Mouse (Mus musculus) frontal cortex, postnatal 25 days (tissue): ENCODE results near the gene Poldip3.

Experiments used
- DNase-seq, 2 experiments: peaks; one replicate each; pipeline ENCODE4 v3.0.0; 2022; ENCODE audit warnings: low spot score in 2 of 2

The Poldip3 gene

GRCm38 (mm10) chr15:83165526-83166315 lies 16.5 kb upstream of the Poldip3 start:
- DNase-seq = no peak

- no peak for DNase-seq
Measured at GRCm38 (mm10) chr15:83164971-83165471, 15.8 kb upstream of the Poldip3 start.

- DNase-seq = no peak
Measured at GRCm38 (mm10) chr15:83162818-83163485, 13.8 kb upstream of the Poldip3 start.

- DNase-seq = no peak
Measured at GRCm38 (mm10) chr15:83162001-83162400, 12.8 kb upstream of the Poldip3 start.

GRCm38 (mm10) chr15:83161062-83161748 lies 12.0 kb upstream of the Poldip3 start:
- DNase-seq = no peak

- no peak for DNase-seq
Measured at GRCm38 (mm10) chr15:83160561-83160960, 11.4 kb upstream of the Poldip3 start.

GRCm38 (mm10) chr15:83159823-83160222 lies 10.6 kb upstream of the Poldip3 start:
- DNase-seq = no peak

- DNase-seq = no peak
Measured at GRCm38 (mm10) chr15:83158587-83159160, 9.5 kb upstream of the Poldip3 start.

- no peak for DNase-seq
Measured at GRCm38 (mm10) chr15:83157667-83158064, 8.5 kb upstream of the Poldip3 start.

- DNase-seq = no peak
Measured at GRCm38 (mm10) chr15:83156929-83157666, 7.9 kb upstream of the Poldip3 start.

GRCm38 (mm10) chr15:83155672-83156419 lies 6.7 kb upstream of the Poldip3 start:
- no peak for DNase-seq

GRCm38 (mm10) chr15:83154309-83154708 lies 5.1 kb upstream of the Poldip3 start:
- no peak for DNase-seq

GRCm38 (mm10) chr15:83150694-83151093 lies 1.5 kb upstream of the Poldip3 start:
- no peak for DNase-seq

GRCm38 (mm10) chr15:83150073-83150442 lies 874 bp upstream of the Poldip3 start:
- DNase-seq = no peak

GRCm38 (mm10) chr15:83148801-83149195 lies 386 bp downstream of the Poldip3 start:
- peak in 1 of 2 experiments; percentile 26 for DNase-seq

- DNase-seq = no peak
Measured at GRCm38 (mm10) chr15:83148395-83148794, 789 bp downstream of the Poldip3 start.

- no peak for DNase-seq
Measured at GRCm38 (mm10) chr15:83145541-83145940, 3.6 kb downstream of the Poldip3 start.

- DNase-seq = no peak
Measured at GRCm38 (mm10) chr15:83142861-83143260, 6.3 kb downstream of the Poldip3 start.

GRCm38 (mm10) chr15:83135654-83136053 lies 13.5 kb downstream of the Poldip3 start:
- DNase-seq = no peak

GRCm38 (mm10) chr15:83134671-83135070 lies 14.5 kb downstream of the Poldip3 start:
- no peak for DNase-seq
